Mouse (Mus musculus): ENCODE measurements at regions not wholly inside any gene's neighbourhood (a gene's known extent, or its start where the extent isn't known, plus 50 kb on each side); places are given as distances from the start of the nearest gene placed in this dataset.

- no peak for DNase-seq (ENCODE audit: low read depth, low spot score)
These were observed 277.7 kb upstream of the Xylt1 start for GRCm38 (mm10) chr7:117103035-117103434.

GRCm38 (mm10) chr7:117106691-117107191, 274.0 kb upstream of the Xylt1 start:
- DNase-seq (ENCODE audit: low read depth, low spot score), result no peak

DNA sequence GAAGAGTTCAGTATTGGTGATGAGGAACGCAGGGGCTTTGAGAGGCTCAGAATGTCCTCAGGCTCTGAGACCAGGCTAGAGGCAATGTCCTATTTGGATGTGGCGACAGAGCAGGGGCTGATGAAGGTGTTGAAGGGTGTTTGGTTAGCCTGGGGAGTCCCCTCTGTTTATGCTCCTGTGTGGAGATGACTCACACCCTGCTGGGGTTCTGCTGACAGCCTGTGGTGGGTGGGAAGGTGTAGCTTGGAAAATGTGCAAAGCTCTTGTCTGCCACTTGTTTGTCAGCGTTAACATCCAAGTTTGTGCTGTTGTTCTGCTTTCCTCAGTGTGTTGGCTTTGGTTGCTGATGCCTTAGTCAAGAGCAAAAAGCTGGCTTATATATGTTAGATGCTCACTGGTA, 272.4 kb upstream of the Xylt1 start:
- DNase-seq (ENCODE audit: low read depth, low spot score), result no peak

- DNase-seq (ENCODE audit: low read depth, low spot score), result no peak
These were observed 253.1 kb upstream of the Xylt1 start for GRCm38 (mm10) chr7:117127728-117128127.

- no peak for DNase-seq (ENCODE audit: low read depth, low spot score)
These were observed 245.9 kb upstream of the Xylt1 start for GRCm38 (mm10) chr7:117134869-117135268.

- DNase-seq (ENCODE audit: low read depth, low spot score), result no peak
These were observed 242.1 kb upstream of the Xylt1 start for GRCm38 (mm10) chr7:117138681-117139080.

- no peak for DNase-seq (ENCODE audit: low read depth, low spot score)
These were observed 241.4 kb upstream of the Xylt1 start for GRCm38 (mm10) chr7:117139245-117139970.

- no peak for DNase-seq (ENCODE audit: low read depth, low spot score)
These were observed 240.9 kb upstream of the Xylt1 start for GRCm38 (mm10) chr7:117139971-117140247.

- no peak for DNase-seq (ENCODE audit: low read depth, low spot score)
These were observed 234.0 kb upstream of the Xylt1 start for GRCm38 (mm10) chr7:117146809-117147208.

DNA sequence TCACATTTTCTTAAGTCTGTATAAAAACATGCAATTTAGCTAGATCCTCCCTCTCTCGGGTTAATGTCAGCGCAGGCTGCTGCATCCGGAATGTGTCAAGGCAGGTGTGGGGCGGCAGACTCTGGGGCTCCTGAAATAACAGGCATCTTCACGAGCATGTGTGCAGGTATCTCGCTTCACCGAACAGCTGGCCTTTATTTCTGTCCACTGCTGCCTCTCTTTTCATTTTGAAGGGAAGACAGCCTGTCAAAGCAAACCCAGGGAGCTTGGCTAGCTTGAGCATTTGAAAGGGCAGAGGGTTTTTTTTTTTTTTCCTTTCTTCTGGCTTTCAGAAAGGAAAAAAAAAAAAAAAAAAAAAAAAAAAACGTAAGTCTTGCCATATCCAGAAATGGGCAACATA, 230.4 kb upstream of the Xylt1 start:
- no peak for DNase-seq (ENCODE audit: low read depth, low spot score)

DNA sequence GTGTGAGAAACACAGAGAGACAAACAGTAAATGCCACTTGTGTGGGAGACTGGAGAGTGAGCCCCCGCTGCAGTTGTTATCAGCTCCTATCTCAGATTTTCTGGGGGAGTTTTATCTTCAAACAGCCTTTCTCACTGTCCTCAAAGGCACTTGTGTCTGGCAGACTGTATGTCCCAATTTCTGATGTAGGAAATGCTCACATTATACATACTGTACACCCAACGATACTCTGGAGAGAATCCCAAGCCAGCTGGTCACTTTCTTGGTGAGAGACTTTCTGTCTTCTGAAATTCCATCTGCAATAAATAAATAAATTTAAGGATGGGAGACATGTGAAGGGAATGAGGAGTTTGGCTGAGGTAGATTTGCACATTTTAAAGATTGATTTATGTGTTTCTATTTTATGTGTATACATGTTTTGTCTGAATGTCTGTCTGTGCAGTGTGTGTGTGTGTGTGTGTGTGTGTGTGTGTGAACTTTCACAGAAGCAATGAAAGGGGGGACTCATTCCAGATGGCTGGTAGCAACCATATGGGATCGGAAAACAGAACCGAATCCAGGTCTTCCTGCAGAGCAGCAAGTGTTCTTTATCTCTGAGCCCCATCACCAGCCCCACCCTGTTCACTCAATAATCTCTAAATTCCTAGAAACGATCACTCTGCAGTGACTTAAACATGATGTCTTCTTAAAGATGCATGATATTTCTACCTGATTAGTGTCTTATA, 226.8 kb upstream of the Xylt1 start:
- no peak for DNase-seq (ENCODE audit: low read depth, low spot score)

GRCm38 (mm10) chr7:117161193-117161908, 219.4 kb upstream of the Xylt1 start:
- no peak for DNase-seq (ENCODE audit: low read depth, low spot score)

DNA sequence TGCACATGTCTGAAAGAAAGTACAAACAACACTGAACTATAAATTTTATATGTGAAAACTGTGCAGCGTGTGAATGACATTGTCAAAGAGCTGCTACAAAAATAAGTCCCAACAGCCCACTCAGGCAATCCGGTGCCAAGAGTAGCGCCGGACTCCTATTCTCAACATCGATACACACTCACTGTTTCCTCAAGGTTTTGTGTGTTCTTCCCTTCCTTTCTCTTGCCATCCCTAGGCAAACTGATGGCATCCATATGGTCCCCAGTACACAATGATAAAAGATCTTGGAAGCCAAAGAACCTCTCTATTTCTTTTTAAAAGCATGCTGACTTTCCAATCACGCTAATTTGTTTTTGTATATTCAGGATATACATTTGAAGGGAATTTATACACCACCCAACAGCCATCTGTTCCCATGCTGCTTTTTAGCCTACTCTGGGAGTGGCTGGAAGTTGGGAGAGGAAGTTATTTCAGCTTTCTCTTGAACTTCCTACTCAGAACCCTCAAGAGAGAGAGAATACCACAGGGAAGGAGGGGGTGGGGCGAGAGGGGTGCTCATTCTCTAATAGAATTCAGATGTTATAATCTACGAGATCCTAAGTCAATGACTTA, 205.9 kb upstream of the Xylt1 start:
- no peak for DNase-seq (ENCODE audit: low read depth, low spot score)

DNA sequence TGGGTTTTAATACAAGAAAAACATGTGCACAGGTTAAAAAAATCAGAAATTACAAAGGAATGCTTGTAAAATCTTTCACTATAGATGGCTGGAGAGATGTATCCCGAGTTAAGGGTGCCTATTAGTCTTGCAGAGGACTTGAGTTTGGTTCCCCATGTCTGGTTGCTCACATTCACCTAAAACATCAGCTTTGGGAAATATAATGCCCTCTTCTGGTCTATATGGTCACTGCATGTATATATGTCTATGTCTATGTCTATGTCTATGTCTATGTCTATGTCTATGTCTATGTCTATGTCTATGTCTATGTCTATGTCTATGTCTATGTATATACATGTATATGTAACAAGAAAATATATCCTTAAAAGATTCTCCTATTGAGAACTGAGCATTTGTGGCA, 196.8 kb upstream of the Xylt1 start:
- DNase-seq (ENCODE audit: low read depth, low spot score), result no peak

- DNase-seq (ENCODE audit: low read depth, low spot score), result no peak
These were observed 194.9 kb upstream of the Xylt1 start for GRCm38 (mm10) chr7:117185891-117186290.

- DNase-seq (ENCODE audit: low read depth, low spot score), result no peak
These were observed 184.2 kb upstream of the Xylt1 start for GRCm38 (mm10) chr7:117196611-117197010.

DNA sequence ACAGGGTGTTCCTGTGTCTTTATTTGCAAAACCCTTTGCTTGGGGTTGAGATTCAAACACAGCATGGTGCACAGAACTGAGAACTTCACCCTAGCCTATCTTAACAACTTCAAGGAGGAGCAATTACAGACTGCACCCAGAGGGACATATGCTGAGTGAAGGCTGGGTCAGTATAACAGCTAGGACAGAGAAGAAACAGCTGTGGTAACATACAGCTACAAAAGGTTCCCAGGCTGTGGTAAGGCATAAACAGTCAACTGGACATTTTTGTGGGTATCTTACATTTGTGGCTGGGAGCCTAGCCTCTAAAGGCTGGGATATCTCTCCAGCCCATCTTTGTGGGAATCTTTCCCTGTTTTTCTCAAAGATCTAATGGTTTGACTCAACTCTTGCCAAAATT, 154.5 kb upstream of the Xylt1 start:
- DNase-seq (ENCODE audit: low read depth, low spot score), result no peak

GRCm38 (mm10) chr7:117229619-117230018, 151.2 kb upstream of the Xylt1 start:
- DNase-seq (ENCODE audit: low read depth, low spot score), result no peak

GRCm38 (mm10) chr7:117256819-117257218, 124.0 kb upstream of the Xylt1 start:
- no peak for DNase-seq (ENCODE audit: low read depth, low spot score)

GRCm38 (mm10) chr7:117258557-117258956, 122.2 kb upstream of the Xylt1 start:
- DNase-seq (ENCODE audit: low read depth, low spot score), result no peak

GRCm38 (mm10) chr7:117259151-117259550, 121.6 kb upstream of the Xylt1 start:
- no peak for DNase-seq (ENCODE audit: low read depth, low spot score)

- no peak for DNase-seq (ENCODE audit: low read depth, low spot score)
These were observed 121.0 kb upstream of the Xylt1 start for GRCm38 (mm10) chr7:117259674-117260294.

All from A20 (cell line).